Mouse (Mus musculus) hindbrain, embryonic 13.5 days (tissue): Measurements from ENCODE around the gene Fam168a. TPM values are rescaled to one million over a fixed set of nuclear protein-coding genes. Genes with fewer than 3 reads are reported as not detected.
"Not testable (repeated sequence)": the region's sequence is repeated elsewhere in the genome, so short reads cannot be mapped to it uniquely, and the experiment has no call there.

ENCODE experiments used
- ATAC-seq: fragments of 200-750 bp; cut with Nextera tagmentation; 2 replicates; pipeline ENCODE4 v1.8.0; 2017; ENCODE audit warnings: moderate TSS enrichment; ENCODE audit not compliant: low FRiP score
- H3K27ac ChIP-seq: fragments of 300-500 bp; sonication (generic); 2 replicates; pipeline ENCODE4 v1.5.1; 2015; ENCODE audit warnings: inconsistent platforms, mild to moderate bottlenecking, moderate library complexity
- H3K27me3 ChIP-seq: fragments of 300-500 bp; sonication (generic); 2 replicates; pipeline ENCODE4 v1.6.1; 2015; ENCODE audit warnings: mild to moderate bottlenecking, inconsistent platforms
- H3K36me3 ChIP-seq: fragments of 300-500 bp; sonication (generic); 2 replicates; pipeline ENCODE4 v1.6.1; 2015; ENCODE audit warnings: mild to moderate bottlenecking, inconsistent platforms
- H3K4me1 ChIP-seq: fragments of 300-500 bp; sonication (generic); replicated peaks from 2 replicates; pipeline ENCODE4 v1.6.1; 2015; ENCODE audit warnings: inconsistent platforms
- H3K4me2 ChIP-seq: fragments of 300-500 bp; sonication (generic); 2 replicates; pipeline ENCODE4 v1.6.1; 2015; ENCODE audit warnings: inconsistent platforms, mild to moderate bottlenecking, moderate library complexity
- H3K4me3 ChIP-seq: fragments of 300-500 bp; sonication (generic); 2 replicates; pipeline ENCODE4 v1.5.1; 2015; ENCODE audit warnings: mild to moderate bottlenecking, inconsistent platforms
- H3K9ac ChIP-seq: fragments of 300-500 bp; sonication (generic); 2 replicates; pipeline ENCODE4 v1.6.1; 2015; ENCODE audit warnings: mild to moderate bottlenecking, inconsistent platforms
- H3K9me3 ChIP-seq: fragments of 300-500 bp; sonication (generic); 2 replicates; pipeline ENCODE4 v1.6.1; 2016; ENCODE audit warnings: inconsistent platforms
- WGBS: fragments of 180-500 bp; shearing (Covaris S2); methylation state at CpG from one replicate; pipeline ENCODE4 v1.1.7; 2015; 5-methylcytosine and 5-hydroxymethylcytosine counted together
- polyA plus RNA-seq: library from polyadenylated mRNA; unstranded; fragments of >200 nt; fragmentation: Nextera tagmentation; extraction: Ambion mirVana; gene quantifications from 2 replicates; pipeline ENCODE4 v1.2.1, GENCODE M21; 2015

The Fam168a gene
- polyA plus RNA-seq, 1 experiment from 2014 or later = 93.8 TPM

GRCm38 (mm10) chr7:100722268-100722667 is 15.8 kb downstream of the Fam168a start:
- H3K4me2 ChIP-seq = no peak overlapping the region
- H3K27me3 ChIP-seq = no peaks in the 10 kb centered on the region
- ATAC-seq = peak; percentile 57
- no peaks in the 10 kb centered on the region for H3K9me3 ChIP-seq
- peaks cover 36% of the 10 kb centered on the region for H3K4me1 ChIP-seq
- H3K27ac ChIP-seq = peak overlapping the region; percentile 87
- H3K4me3 ChIP-seq = no peak overlapping the region
- 52% methylated on average over 5 of the region's 6 CpGs for WGBS
- H3K36me3 ChIP-seq = no peaks in the 10 kb centered on the region
- no peak overlapping the region for H3K9ac ChIP-seq

- H3K9ac ChIP-seq = peak overlapping the region; percentile 52
- no peak overlapping the region for H3K4me3 ChIP-seq
- 0 out of 2 replicates have a peak, but pooled peaks have one; percentile 15 for ATAC-seq
These were observed 17.2 kb downstream of the Fam168a start for GRCm38 (mm10) chr7:100723453-100724294.

GRCm38 (mm10) chr7:100727538-100728085 is 21.2 kb downstream of the Fam168a start:
- WGBS = 89% methylated on average over 2 of the region's 2 CpGs
- H3K4me3 ChIP-seq = no peak overlapping the region
- no peaks in the 10 kb centered on the region for H3K36me3 ChIP-seq
- H3K4me2 ChIP-seq = no peak overlapping the region
- no peak overlapping the region for H3K9ac ChIP-seq
- no peak overlapping the region for H3K27ac ChIP-seq
- H3K9me3 ChIP-seq = no peaks in the 10 kb centered on the region
- H3K4me1 ChIP-seq = peaks cover 29% of the 10 kb centered on the region
- ATAC-seq = no peak
- H3K27me3 ChIP-seq = no peaks in the 10 kb centered on the region

More at GRCm38 (mm10) chr7:100723453-100724294, 17.2 kb downstream of the Fam168a start:
- H3K4me2 ChIP-seq = peak overlapping the region; percentile 37
- no peaks in the 10 kb centered on the region for H3K9me3 ChIP-seq
- no peaks in the 10 kb centered on the region for H3K27me3 ChIP-seq
- 10% methylated on average over 12 of the region's 12 CpGs for WGBS
- H3K27ac ChIP-seq = peak overlapping the region; percentile 87
- no peaks in the 10 kb centered on the region for H3K36me3 ChIP-seq
- H3K4me1 ChIP-seq = peaks cover 36% of the 10 kb centered on the region

GRCm38 (mm10) chr7:100729778-100730177 is 23.3 kb downstream of the Fam168a start:
- H3K36me3 ChIP-seq = no peaks in the 10 kb centered on the region
- H3K27ac ChIP-seq = no peak overlapping the region
- no peak overlapping the region for H3K9ac ChIP-seq
- no peak overlapping the region for H3K4me3 ChIP-seq
- H3K27me3 ChIP-seq = no peaks in the 10 kb centered on the region
- no peak for ATAC-seq
- WGBS = 97% methylated on average over 2 of the region's 2 CpGs
- no peaks in the 10 kb centered on the region for H3K9me3 ChIP-seq
- H3K4me2 ChIP-seq = no peak overlapping the region
- H3K4me1 ChIP-seq = peaks cover 15% of the 10 kb centered on the region

GRCm38 (mm10) chr7:100732341-100733050 is 26.1 kb downstream of the Fam168a start:
- H3K4me2 ChIP-seq = no peak overlapping the region
- no peak for ATAC-seq
- H3K9ac ChIP-seq = no peak overlapping the region
- H3K36me3 ChIP-seq = peaks cover 4% of the 10 kb centered on the region; the same call in 1 of the 2 replicates
- H3K27ac ChIP-seq = no peak overlapping the region
- no peak overlapping the region for H3K4me3 ChIP-seq
- peaks cover 14% of the 10 kb centered on the region for H3K4me1 ChIP-seq
- H3K9me3 ChIP-seq = no peaks in the 10 kb centered on the region
- H3K27me3 ChIP-seq = no peaks in the 10 kb centered on the region
- WGBS = 70% methylated on average over 6 of the region's 6 CpGs

GRCm38 (mm10) chr7:100733051-100733813 is 26.8 kb downstream of the Fam168a start:
- H3K4me3 ChIP-seq = no peak overlapping the region
- ATAC-seq = no peak
- 62% methylated on average over 7 of the region's 7 CpGs for WGBS
- no peaks in the 10 kb centered on the region for H3K9me3 ChIP-seq
- peaks cover 14% of the 10 kb centered on the region for H3K4me1 ChIP-seq
- no peak overlapping the region for H3K27ac ChIP-seq
- H3K4me2 ChIP-seq = no peak overlapping the region
- no peak overlapping the region for H3K9ac ChIP-seq
- H3K27me3 ChIP-seq = no peaks in the 10 kb centered on the region
- peaks cover 4% of the 10 kb centered on the region; the same call in 1 of the 2 replicates for H3K36me3 ChIP-seq

GRCm38 (mm10) chr7:100734201-100734600 is 27.8 kb downstream of the Fam168a start:
- H3K4me1 ChIP-seq = peaks cover 14% of the 10 kb centered on the region
- H3K9me3 ChIP-seq = no peaks in the 10 kb centered on the region
- WGBS = 55% methylated on average over 6 of the region's 6 CpGs
- ATAC-seq = no peak
- peaks cover 4% of the 10 kb centered on the region; the same call in 1 of the 2 replicates for H3K36me3 ChIP-seq
- no peak overlapping the region for H3K4me3 ChIP-seq
- H3K27me3 ChIP-seq = no peaks in the 10 kb centered on the region
- H3K9ac ChIP-seq = no peak overlapping the region
- H3K4me2 ChIP-seq = no peak overlapping the region
- H3K27ac ChIP-seq = no peak overlapping the region

GRCm38 (mm10) chr7:100734905-100735304 is 28.5 kb downstream of the Fam168a start:
- H3K9me3 ChIP-seq, H3K36me3 ChIP-seq, H3K27ac ChIP-seq, H3K4me3 ChIP-seq, H3K27me3 ChIP-seq, H3K4me2 ChIP-seq, H3K9ac ChIP-seq, ATAC-seq: not testable (repeated sequence)
- peaks cover 14% of the 10 kb centered on the region for H3K4me1 ChIP-seq
- WGBS = 94% methylated on average over 2 of the region's 2 CpGs

- Histone ChIP-seq H3K4me3 (no peak overlapping the region), H3K9ac (no peak overlapping the region), H3K27me3 (no peaks in the 10 kb centered on the region), H3K9me3 (no peaks in the 10 kb centered on the region), H3K27ac (no peak overlapping the region), H3K36me3 (peaks cover 4% of the 10 kb centered on the region; the same call in 1 of the 2 replicates), H3K4me2 (no peak overlapping the region), H3K4me1 (peaks cover 11% of the 10 kb centered on the region)
- ATAC-seq = no peak
- 79% methylated on average over 3 of the region's 3 CpGs for WGBS
These were observed 29.7 kb downstream of the Fam168a start for GRCm38 (mm10) chr7:100736131-100736530.

GRCm38 (mm10) chr7:100744372-100744771 is 37.9 kb downstream of the Fam168a start:
- H3K9me3 ChIP-seq = no peaks in the 10 kb centered on the region
- H3K4me2 ChIP-seq = no peak overlapping the region
- peaks cover 5% of the 10 kb centered on the region; the same call in 1 of the 2 replicates for H3K4me1 ChIP-seq
- no peak for ATAC-seq
- no peak overlapping the region for H3K27ac ChIP-seq
- no peak overlapping the region for H3K4me3 ChIP-seq
- H3K27me3 ChIP-seq = no peaks in the 10 kb centered on the region
- H3K9ac ChIP-seq = no peak overlapping the region
- no peaks in the 10 kb centered on the region for H3K36me3 ChIP-seq
- 73% methylated on average over 2 of the region's 2 CpGs for WGBS

GRCm38 (mm10) chr7:100750101-100750500 is 43.7 kb downstream of the Fam168a start:
- 77% methylated on average over 2 of the region's 2 CpGs for WGBS

More at GRCm38 (mm10) chr7:100750101-100750500, 43.7 kb downstream of the Fam168a start:
- Histone ChIP-seq H3K27ac (no peak overlapping the region), H3K4me2 (no peak overlapping the region), H3K4me3 (no peak overlapping the region), H3K4me1 (no peaks in the 10 kb centered on the region), H3K9ac (no peak overlapping the region), H3K36me3 (no peaks in the 10 kb centered on the region), H3K27me3 (no peaks in the 10 kb centered on the region), H3K9me3 (no peaks in the 10 kb centered on the region)
- no peak for ATAC-seq
